Mouse (Mus musculus): Measurements from ENCODE around the gene Sub1.

DNA sequence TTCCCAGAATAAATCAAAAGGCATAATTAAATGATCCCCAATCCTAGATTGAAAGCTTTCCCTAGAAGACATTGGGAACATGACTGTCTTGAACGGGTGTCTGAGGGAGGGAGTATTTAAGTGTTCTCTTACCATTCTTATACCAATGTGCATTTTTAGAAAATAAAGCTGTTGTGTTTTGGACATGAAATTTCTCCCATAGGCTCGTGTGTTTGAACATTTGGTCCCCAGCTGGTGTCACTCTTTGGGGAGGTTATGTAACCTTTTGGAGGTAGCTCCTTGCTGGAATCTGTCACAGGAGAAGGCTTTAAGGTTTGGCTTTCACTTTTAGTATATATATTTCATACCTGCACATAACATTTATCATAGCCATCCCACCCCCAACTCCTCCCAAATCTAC is 18.6 kb downstream of the Sub1 start:
- TF ChIP-seq CTCF (IDR thresholded peaks at IDR 0.05; ENCODE audit: extremely low read depth, insufficient read length, insufficient replicate concordance, low read depth, low read length) (no peak), POLR2A (IDR thresholded peaks at IDR 0.05; ENCODE audit: low read depth, low read length) (no peak)
